ENCODE assay signal across 10 mouse cellular contexts in genomic region chr13:23435241-23435640, GRCm38 (mm10). TPM values are rescaled to one million over a fixed set of nuclear protein-coding genes. Genes with fewer than 3 reads are reported as not detected.
DNase-seq lines count a peak whose midpoint lies in the region; ATAC-seq lines count a peak whose summit lies in the region.
"Had no signal": no experiment of that assay in that cellular context is flagged by ENCODE, and none has a peak within 500 bp of the region (broad histone marks: within the 10 kb centered on the region; RNA-seq: fewer than 3 reads in every experiment).

No protein-coding gene starts in this region.

- H3K9me3 ChIP-seq in kidney, embryonic 16.5 days (ENCODE audit: low read length) = no peaks in the 10 kb centered on the region
- no peaks in the 10 kb centered on the region for H3K9me3 ChIP-seq in embryonic facial prominence, embryonic 12.5 days
- no peaks in the 10 kb centered on the region for H3K9me3 ChIP-seq in intestine, embryonic 14.5 days (ENCODE audit: control insufficient read depth, low read length)
- H3K9me3 ChIP-seq in midbrain, embryonic 16.5 days (replicated peaks; ENCODE audit: control insufficient read depth, low read length, poor library complexity, severe bottlenecking) = no peaks in the 10 kb centered on the region

- H3K27ac ChIP-seq in kidney, embryonic 16.5 days (ENCODE audit: low read length) = no peak overlapping the region
- H3K27ac ChIP-seq in embryonic facial prominence, embryonic 12.5 days = no peak overlapping the region
- no peak overlapping the region for H3K27ac ChIP-seq in intestine, embryonic 14.5 days (ENCODE audit: low read depth)
- H3K27ac ChIP-seq in midbrain, embryonic 16.5 days (ENCODE audit: low read length) = no peak overlapping the region

- no peak for DNase-seq in kidney, postnatal 4 days
- DNase-seq in intestine, embryonic 14.5 days (ENCODE audit: low spot score) = no peak
- no peak for DNase-seq in ovary, adult 18-20 months (ENCODE audit: low spot score)
- no peak for DNase-seq in adrenal gland, postnatal 10 days
- no peak for DNase-seq in embryo, embryonic 9.5 days (ENCODE audit: extremely low spot score)
- DNase-seq: cerebellum, postnatal 10 days; kidney, postnatal 25 days had no signal

- WGBS in kidney, embryonic 16.5 days = 19% methylated on average over 4 of the region's 4 CpGs
- WGBS in embryonic facial prominence, embryonic 12.5 days = 11% methylated on average over 4 of the region's 4 CpGs
- WGBS in intestine, embryonic 14.5 days = 14% methylated on average over 4 of the region's 4 CpGs
- WGBS in midbrain, embryonic 16.5 days = 13% methylated on average over 4 of the region's 4 CpGs

- peak overlapping the region; percentile 59 for H3K9ac ChIP-seq in kidney, embryonic 16.5 days (replicated peaks; ENCODE audit: low read length)
- H3K9ac ChIP-seq in embryonic facial prominence, embryonic 12.5 days = peak overlapping the region; percentile 43; the same call in 1 of the 2 replicates
- peak overlapping the region; percentile 48; the same call in 1 of the 2 replicates for H3K9ac ChIP-seq in intestine, embryonic 14.5 days (ENCODE audit: low read length)
- no peak overlapping the region for H3K9ac ChIP-seq in midbrain, embryonic 16.5 days (ENCODE audit: low read depth, low read length)

- H3K27me3 ChIP-seq in kidney, embryonic 16.5 days (ENCODE audit: insufficient read depth, low read length) = no peaks in the 10 kb centered on the region
- no peaks in the 10 kb centered on the region for H3K27me3 ChIP-seq in embryonic facial prominence, embryonic 12.5 days
- H3K27me3 ChIP-seq in intestine, embryonic 14.5 days (replicated peaks; ENCODE audit: control insufficient read depth, insufficient read depth, low read length) = no peaks in the 10 kb centered on the region
- no peaks in the 10 kb centered on the region for H3K27me3 ChIP-seq in midbrain, embryonic 16.5 days (ENCODE audit: control insufficient read depth, insufficient read depth, low read depth, low read length)

- peak overlapping the region; percentile 65 for H3K4me2 ChIP-seq in kidney, embryonic 16.5 days (replicated peaks; ENCODE audit: low read depth, low read length)
- H3K4me2 ChIP-seq in embryonic facial prominence, embryonic 12.5 days (replicated peaks) = peak overlapping the region; percentile 67
- H3K4me2 ChIP-seq in intestine, embryonic 14.5 days (ENCODE audit: low read length) = peak overlapping the region; percentile 65
- peak overlapping the region; percentile 66 for H3K4me2 ChIP-seq in midbrain, embryonic 16.5 days (ENCODE audit: low read length)

- no peaks in the 10 kb centered on the region for H3K36me3 ChIP-seq in kidney, embryonic 16.5 days (ENCODE audit: insufficient read depth, low read length)
- H3K36me3 ChIP-seq in embryonic facial prominence, embryonic 12.5 days = no peaks in the 10 kb centered on the region
- no peaks in the 10 kb centered on the region for H3K36me3 ChIP-seq in intestine, embryonic 14.5 days (ENCODE audit: control insufficient read depth, insufficient read depth, low read length)
- H3K36me3 ChIP-seq in midbrain, embryonic 16.5 days (ENCODE audit: control insufficient read depth, insufficient read depth, low read length) = no peaks in the 10 kb centered on the region

- no peak for ATAC-seq in kidney, embryonic 16.5 days (ENCODE audit: low FRiP score, low TSS enrichment)
- ATAC-seq in embryonic facial prominence, embryonic 12.5 days (ENCODE audit: insufficient number of reproducible peaks, insufficient read depth, low FRiP score, low TSS enrichment) = no peak
- no peak for ATAC-seq in intestine, embryonic 14.5 days (replicated peaks; ENCODE audit: low FRiP score, low TSS enrichment, low read depth)
- no peak for ATAC-seq in midbrain, embryonic 16.5 days

- peak overlapping the region; percentile 54 for H3K4me3 ChIP-seq in kidney, embryonic 16.5 days (ENCODE audit: low read length)
- H3K4me3 ChIP-seq in embryonic facial prominence, embryonic 12.5 days = peak overlapping the region; percentile 50
- H3K4me3 ChIP-seq in intestine, embryonic 14.5 days (ENCODE audit: low read depth, low read length) = peak overlapping the region; percentile 70
- peak overlapping the region; percentile 45 for H3K4me3 ChIP-seq in midbrain, embryonic 16.5 days (ENCODE audit: low read depth, low read length)

- H3K4me1 ChIP-seq in kidney, embryonic 16.5 days (ENCODE audit: insufficient read depth, low read length) = peaks cover 17% of the 10 kb centered on the region
- H3K4me1 ChIP-seq in embryonic facial prominence, embryonic 12.5 days = 0 out of 2 replicates have a peak, but pooled peaks cover 8% of the 10 kb centered on the region
- H3K4me1 ChIP-seq in intestine, embryonic 14.5 days (replicated peaks; ENCODE audit: control insufficient read depth, insufficient read depth, low read length) = peaks cover 15% of the 10 kb centered on the region; the same call in 1 of the 2 replicates
- peaks cover 11% of the 10 kb centered on the region for H3K4me1 ChIP-seq in midbrain, embryonic 16.5 days (ENCODE audit: control insufficient read depth, insufficient read depth, low read length)

RNA-seq across cellular contexts. Expression of gene Abt1, which starts 11.6 kb away (rescaled TPM):
- polyA plus RNA-seq in kidney, embryonic 16.5 days (2015; fragmentation: Nextera tagmentation; extraction: Ambion mirVana) = 13.7 and 14.6 TPM in 2 replicates
- polyA plus RNA-seq in embryonic facial prominence, embryonic 12.5 days (2016; fragmentation: Nextera tagmentation; extraction: Ambion mirVana) = 12.9 and 13.9 TPM in 2 replicates
- polyA plus RNA-seq in intestine, embryonic 14.5 days (2014; fragmentation: Nextera tagmentation; extraction: Ambion mirVana) = 11.9 and 13.8 TPM in 2 replicates
- 9.1 and 11.0 TPM in 2 replicates for polyA plus RNA-seq in midbrain, embryonic 16.5 days (2015; fragmentation: Nextera tagmentation; extraction: Ambion mirVana)
- 1 to 10 TPM; 6.1 to 7.1 TPM for total RNA-seq in adrenal gland, postnatal 10 days (2021)

RNA-seq across cellular contexts. Expression of gene Btn1a1, which starts 30.5 kb away (rescaled TPM):
- polyA plus RNA-seq in kidney, embryonic 16.5 days (2015; fragmentation: Nextera tagmentation; extraction: Ambion mirVana) = 0.08 and 0.11 TPM in 2 replicates
- polyA plus RNA-seq in embryonic facial prominence, embryonic 12.5 days (2016; fragmentation: Nextera tagmentation; extraction: Ambion mirVana) = 0.10 and 0.20 TPM in 2 replicates
- polyA plus RNA-seq in intestine, embryonic 14.5 days (2014; fragmentation: Nextera tagmentation; extraction: Ambion mirVana) = 0.05 and 0.11 TPM in 2 replicates
- 0.10 and 0.31 TPM in 2 replicates for polyA plus RNA-seq in midbrain, embryonic 16.5 days (2015; fragmentation: Nextera tagmentation; extraction: Ambion mirVana)
- under 1 TPM in 1 of 2 experiments, not detected in 1; 0.55 TPM for total RNA-seq in adrenal gland, postnatal 10 days (2021)

RNA-seq across cellular contexts. Expression of gene Btn2a2, which starts 53.4 kb away (rescaled TPM):
- 0.50 and 0.54 TPM in 2 replicates for polyA plus RNA-seq in kidney, embryonic 16.5 days (2015; fragmentation: Nextera tagmentation; extraction: Ambion mirVana)
- 1.6 TPM in 2 replicates for polyA plus RNA-seq in embryonic facial prominence, embryonic 12.5 days (2016; fragmentation: Nextera tagmentation; extraction: Ambion mirVana)
- polyA plus RNA-seq in intestine, embryonic 14.5 days (2014; fragmentation: Nextera tagmentation; extraction: Ambion mirVana) = 0.14 and 0.52 TPM in 2 replicates
- polyA plus RNA-seq in midbrain, embryonic 16.5 days (2015; fragmentation: Nextera tagmentation; extraction: Ambion mirVana) = 0.15 TPM in 1 of 2 replicates, not detected in the other
- total RNA-seq in adrenal gland, postnatal 10 days (2021) = not detected
